Mouse (Mus musculus) C2C12 (cell line): ENCODE measurements around the gene Ephx4.

ENCODE experiments used
- CEBPB ChIP-seq: IDR thresholded peaks from one replicate; pipeline ENCODE4 v1.6.1; 2011; ENCODE audit warnings: low read depth, mild to moderate bottlenecking, control low read depth, moderate library complexity
- CTCF ChIP-seq: IDR thresholded peaks from one replicate; pipeline ENCODE4 v1.5.1; 2011; ENCODE audit not compliant: control insufficient read depth, insufficient read depth, insufficient read length
- FOSL1 ChIP-seq: IDR thresholded peaks from one replicate; pipeline ENCODE4 v1.8.0; 2011; ENCODE audit warnings: mild to moderate bottlenecking, low read length; ENCODE audit not compliant: poor library complexity, insufficient read depth, severe bottlenecking
- MAX ChIP-seq: IDR thresholded peaks from one replicate; pipeline ENCODE4 v1.6.1; 2011; ENCODE audit warnings: mild to moderate bottlenecking, control low read depth
- MYOD1 ChIP-seq: IDR thresholded peaks from one replicate; pipeline ENCODE4 v1.6.1; 2011; ENCODE audit warnings: low read depth; ENCODE audit not compliant: control insufficient read depth, insufficient read length
- MYOG ChIP-seq: IDR thresholded peaks from one replicate; pipeline ENCODE4 v1.6.1; 2011; ENCODE audit not compliant: control insufficient read depth, insufficient read length; ENCODE audit errors: extremely low read depth
- USF1 ChIP-seq: IDR thresholded peaks from one replicate; pipeline ENCODE4 v1.6.1; 2011; ENCODE audit warnings: low read depth, mild to moderate bottlenecking, control low read depth, moderate library complexity

DNA sequence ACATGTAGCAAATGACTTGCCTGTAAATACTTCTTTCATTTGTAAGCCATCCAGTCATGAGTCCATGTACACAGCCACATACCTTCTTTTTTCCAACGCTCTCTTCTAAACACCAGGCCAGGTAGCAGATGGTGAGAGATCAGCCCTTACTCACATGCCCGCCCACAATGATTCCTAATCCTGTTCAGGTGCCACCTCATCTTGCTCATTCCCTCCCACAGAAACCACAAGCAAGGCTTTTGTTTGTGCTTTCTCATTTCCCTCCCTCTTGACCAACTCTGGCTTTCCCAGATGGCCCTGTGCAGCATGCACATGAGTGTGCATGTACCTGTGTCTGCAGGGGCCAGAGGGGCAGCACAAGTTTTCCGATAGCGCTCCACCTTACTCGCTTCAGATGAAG, 47.8 kb downstream of the Ephx4 start:
- no peak for TF ChIP-seq USF1
- no peak for TF ChIP-seq CTCF
- TF ChIP-seq MAX = no peak
- no peak for TF ChIP-seq CEBPB
- TF ChIP-seq FOSL1 = no peak
- no peak for TF ChIP-seq MYOG
- no peak for TF ChIP-seq MYOD1
